Mouse (Mus musculus) small intestine, adult 2 months (tissue): ENCODE measurements around the gene Tldc2.

ENCODE experiments used
- CTCF ChIP-seq: fragments of 200-500 bp; IDR thresholded peaks from 2 replicates; pipeline ENCODE4 v1.5.1; 2012; ENCODE audit warnings: low read depth, mild to moderate bottlenecking, control low read depth, inconsistent platforms, low read length, moderate library complexity, mixed read lengths; ENCODE audit not compliant: insufficient replicate concordance, insufficient read length; ENCODE audit errors: extremely low read depth
- POLR2A ChIP-seq: fragments of 200-500 bp; IDR thresholded peaks from 2 replicates; pipeline ENCODE4 v1.6.1; 2012; ENCODE audit warnings: low read depth, mild to moderate bottlenecking, control low read depth, inconsistent platforms, low read length, moderate library complexity

DNA sequence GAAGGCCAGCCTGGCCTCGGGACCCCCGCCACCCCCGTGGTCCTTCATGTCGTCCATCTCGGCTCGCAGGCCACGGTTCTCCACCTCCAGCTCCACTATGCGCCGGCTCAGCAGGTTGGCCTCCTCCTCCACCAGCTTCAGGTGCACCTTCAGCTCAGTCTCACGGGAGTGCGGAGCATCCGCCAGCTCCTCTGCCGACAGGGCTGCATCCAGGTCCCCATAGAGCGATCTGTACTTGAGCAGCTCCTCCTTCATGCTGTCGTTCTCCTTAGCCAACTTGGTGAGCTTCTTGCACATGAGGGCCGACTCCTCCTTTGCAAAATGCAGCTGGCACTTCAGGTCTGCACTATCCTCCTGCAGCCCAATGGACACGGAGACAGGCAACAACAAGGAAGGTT is 46.2 kb upstream of the Tldc2 start:
- TF ChIP-seq CTCF (no peak), POLR2A (no peak)
